ENCODE assay signal across 26 mouse cellular contexts in genomic region chr3:26194970-26195369, GRCm38 (mm10).
DNase-seq lines count a peak whose midpoint lies in the region; ATAC-seq and TF ChIP-seq lines count a peak whose summit lies in the region.
"Had no signal": no experiment of that assay in that cellular context is flagged by ENCODE, and none has a peak within 500 bp of the region (broad histone marks: within the 10 kb centered on the region; RNA-seq: fewer than 3 reads in every experiment).

No protein-coding gene starts in this region.

- DNase-seq in layer of hippocampus, adult 18-20 months (ENCODE audit: low spot score in 2 of 2) = peak; percentile 6 to 31
- no peak for DNase-seq in layer of hippocampus, adult 11-12 months (ENCODE audit: low spot score)
- DNase-seq in lung, embryonic 14.5 days = peak; percentile 72
- no peak for DNase-seq in lung, postnatal 14 days
- DNase-seq in lung, postnatal 0 days (ENCODE audit: low spot score) = peak; percentile 26
- DNase-seq in lung, postnatal 36 days = no peak
- peak; percentile 23 for DNase-seq in telencephalon, adult 2 months (ENCODE audit: low read depth, low spot score)
- no peak for DNase-seq in yolk sac, embryonic 10.5 days (ENCODE audit: low spot score)
- DNase-seq: adrenal gland, postnatal 10 days; adrenal gland, postnatal 36 days; cerebellum, adult 11 months; cerebellum, adult 2 months; cerebellum, adult 9-11 months; cerebellum, postnatal 25 days; gastrocnemius, postnatal 25 days; heart, adult 18-20 months; heart, postnatal 14 days; heart, postnatal 4 days had no signal

- no peak overlapping the region for H3K4me3 ChIP-seq in lung, embryonic 14.5 days (ENCODE audit: low read depth, low read length)
- H3K4me3 ChIP-seq in lung, postnatal 0 days (ENCODE audit: low read depth, low read length) = no peak overlapping the region
- H3K4me3 ChIP-seq: embryonic facial prominence, embryonic 10.5 days; embryonic facial prominence, embryonic 13.5 days; erythroblast, embryonic 14.5 days; forebrain, embryonic 12.5 days; forebrain, embryonic 15.5 days; heart, embryonic 13.5 days had no signal

- 45% methylated on average over 2 of the region's 2 CpGs for WGBS in lung, embryonic 14.5 days
- WGBS in lung, postnatal 0 days = 42% methylated on average over 2 of the region's 2 CpGs

- no peaks in the 10 kb centered on the region for H3K9me3 ChIP-seq in lung, embryonic 14.5 days (ENCODE audit: low read depth, low read length)
- no peaks in the 10 kb centered on the region for H3K9me3 ChIP-seq in lung, postnatal 0 days (ENCODE audit: low read length)
- H3K9me3 ChIP-seq: embryonic facial prominence, embryonic 10.5 days; embryonic facial prominence, embryonic 13.5 days; forebrain, embryonic 12.5 days; forebrain, embryonic 15.5 days; heart, embryonic 13.5 days had no signal

- H3K4me2 ChIP-seq in lung, embryonic 14.5 days = no peak overlapping the region
- H3K4me2 ChIP-seq in lung, postnatal 0 days (replicated peaks; ENCODE audit: low read depth, low read length) = no peak overlapping the region
- H3K4me2 ChIP-seq: embryonic facial prominence, embryonic 13.5 days; forebrain, embryonic 12.5 days; forebrain, embryonic 15.5 days; heart, embryonic 13.5 days; hindbrain, embryonic 14.5 days had no signal

- peak; percentile 73 for ATAC-seq in lung, embryonic 14.5 days (ENCODE audit: insufficient read depth)
- ATAC-seq in lung, postnatal 0 days = no peak; the same call in 1 of the 2 replicates
- ATAC-seq: forebrain, embryonic 15.5 days; Patski had no signal

- H3K36me3 ChIP-seq in lung, embryonic 14.5 days (ENCODE audit: insufficient read depth) = no peaks in the 10 kb centered on the region
- no peaks in the 10 kb centered on the region for H3K36me3 ChIP-seq in lung, postnatal 0 days (ENCODE audit: insufficient read depth, low read length)
- H3K36me3 ChIP-seq: embryonic facial prominence, embryonic 10.5 days; embryonic facial prominence, embryonic 13.5 days; forebrain, embryonic 12.5 days; forebrain, embryonic 15.5 days; heart, embryonic 13.5 days had no signal

- no peaks in the 10 kb centered on the region for H3K4me1 ChIP-seq in lung, embryonic 14.5 days (ENCODE audit: insufficient read depth)
- no peaks in the 10 kb centered on the region for H3K4me1 ChIP-seq in lung, postnatal 0 days (ENCODE audit: insufficient read depth, low read depth, low read length)
- H3K4me1 ChIP-seq: embryonic facial prominence, embryonic 10.5 days; embryonic facial prominence, embryonic 13.5 days; forebrain, embryonic 12.5 days; forebrain, embryonic 15.5 days; heart, embryonic 13.5 days had no signal

- TF ChIP-seq EP300 in lung, postnatal 0 days (IDR thresholded peaks at IDR 0.05) = no peak

- no peak overlapping the region for H3K9ac ChIP-seq in lung, embryonic 14.5 days
- H3K9ac ChIP-seq in lung, postnatal 0 days (replicated peaks; ENCODE audit: low read depth) = no peak overlapping the region
- H3K9ac ChIP-seq: embryonic facial prominence, embryonic 13.5 days; forebrain, embryonic 12.5 days; forebrain, embryonic 15.5 days; heart, embryonic 13.5 days; hindbrain, embryonic 14.5 days had no signal

- TF ChIP-seq CTCF in lung, embryonic 14.5 days (IDR thresholded peaks at IDR 0.05; ENCODE audit: low read depth) = no peak
- TF ChIP-seq CTCF in lung, postnatal 0 days (IDR thresholded peaks at IDR 0.05) = no peak

- H3K27me3 ChIP-seq in lung, embryonic 14.5 days (ENCODE audit: insufficient read depth, low read length) = no peaks in the 10 kb centered on the region
- H3K27me3 ChIP-seq in lung, postnatal 0 days (replicated peaks; ENCODE audit: insufficient read depth, low read length) = no peaks in the 10 kb centered on the region
- H3K27me3 ChIP-seq: embryonic facial prominence, embryonic 13.5 days; forebrain, embryonic 12.5 days; forebrain, embryonic 15.5 days; heart, embryonic 13.5 days had no signal

- no peak overlapping the region for H3K27ac ChIP-seq in lung, embryonic 14.5 days (ENCODE audit: low read depth)
- H3K27ac ChIP-seq in lung, postnatal 0 days (ENCODE audit: low read length) = no peak overlapping the region
- H3K27ac ChIP-seq: embryonic facial prominence, embryonic 10.5 days; embryonic facial prominence, embryonic 13.5 days; forebrain, embryonic 12.5 days; forebrain, embryonic 15.5 days; heart, embryonic 13.5 days; hindbrain, embryonic 14.5 days had no signal

Comparison
In these comparisons a context has a peak if more than half of its experiments do, and no peak if none do; other contexts are left out.
1. DNase-seq: peak in layer of hippocampus, adult 18-20 months (2 of 2), lung, embryonic 14.5 days (single experiment), lung, postnatal 0 days (single experiment) and telencephalon, adult 2 months (single experiment); none in layer of hippocampus, adult 11-12 months (single experiment), lung, postnatal 14 days (single experiment), lung, postnatal 36 days (single experiment) and yolk sac, embryonic 10.5 days (single experiment).